Mouse (Mus musculus): ENCODE data around the gene Vamp4. TPM values are rescaled to one million over a fixed set of nuclear protein-coding genes. Genes with fewer than 3 reads are reported as not detected.

Gene Vamp4
- polyA plus RNA-seq, 1 experiment from 2014 or later = 56.4 TPM

GRCm38 (mm10) chr1:162548016-162548916, 22.0 kb upstream of the Vamp4 start, which contains the start of gene Mettl13:
Gene Mettl13, minus strand, starts transcription at chr1:162548551.
- peak within 1 kb of the TSS; percentile 63 for H3K27ac ChIP-seq (ENCODE audit: low read length)
- under 1% methylated on average over 52 of the region's 52 CpGs for WGBS
- H3K27me3 ChIP-seq (ENCODE audit: control insufficient read depth, insufficient read depth, low read length) = no peaks in the 10 kb centered on the region
- ATAC-seq (ENCODE audit: insufficient read depth, low FRiP score) = peak; percentile 99
- H3K9ac ChIP-seq (ENCODE audit: low read length) = peak within 1 kb of the TSS; percentile 79
- H3K4me3 ChIP-seq (replicated peaks; ENCODE audit: low read length) = peak within 1 kb of the TSS; percentile 84
- H3K4me1 ChIP-seq (ENCODE audit: control insufficient read depth, insufficient read depth, low read length) = peaks cover 10% of the 10 kb centered on the region
- H3K4me2 ChIP-seq (ENCODE audit: low read depth, low read length) = peak within 1 kb of the TSS; percentile 91
- peaks cover 12% of the 10 kb centered on the region; the same call in 1 of the 2 replicates for H3K36me3 ChIP-seq (ENCODE audit: control insufficient read depth, insufficient read depth, low read length)
- no peaks in the 10 kb centered on the region for H3K9me3 ChIP-seq (replicated peaks; ENCODE audit: control insufficient read depth, low read length)

GRCm38 (mm10) chr1:162548917-162549613, 21.2 kb upstream of the Vamp4 start:
- H3K4me1 ChIP-seq (ENCODE audit: control insufficient read depth, insufficient read depth, low read length) = peaks cover 10% of the 10 kb centered on the region
- WGBS = 61% methylated on average over 10 of the region's 10 CpGs
- H3K4me3 ChIP-seq (replicated peaks; ENCODE audit: low read length) = peak overlapping the region; percentile 84
- H3K9me3 ChIP-seq (replicated peaks; ENCODE audit: control insufficient read depth, low read length) = no peaks in the 10 kb centered on the region
- peak overlapping the region; percentile 91 for H3K4me2 ChIP-seq (ENCODE audit: low read depth, low read length)
- no peaks in the 10 kb centered on the region for H3K27me3 ChIP-seq (ENCODE audit: control insufficient read depth, insufficient read depth, low read length)
- H3K9ac ChIP-seq (ENCODE audit: low read length) = peak overlapping the region; percentile 79
- no peak for ATAC-seq (ENCODE audit: insufficient read depth, low FRiP score)
- peaks cover 7% of the 10 kb centered on the region; the same call in 1 of the 2 replicates for H3K36me3 ChIP-seq (ENCODE audit: control insufficient read depth, insufficient read depth, low read length)
- no peak overlapping the region for H3K27ac ChIP-seq (ENCODE audit: low read length)

GRCm38 (mm10) chr1:162549615-162550283, 20.6 kb upstream of the Vamp4 start:
- 70% methylated on average over 5 of the region's 5 CpGs for WGBS
- Histone ChIP-seq H3K4me3 (replicated peaks; ENCODE audit: low read length) (no peak overlapping the region), H3K9ac (ENCODE audit: low read length) (no peak overlapping the region), H3K4me2 (ENCODE audit: low read depth, low read length) (no peak overlapping the region), H3K9me3 (replicated peaks; ENCODE audit: control insufficient read depth, low read length) (no peaks in the 10 kb centered on the region), H3K36me3 (ENCODE audit: control insufficient read depth, insufficient read depth, low read length) (0 out of 2 replicates have a peak, but pooled peaks cover 5% of the 10 kb centered on the region), H3K27me3 (ENCODE audit: control insufficient read depth, insufficient read depth, low read length) (no peaks in the 10 kb centered on the region), H3K4me1 (ENCODE audit: control insufficient read depth, insufficient read depth, low read length) (peaks cover 10% of the 10 kb centered on the region), H3K27ac (ENCODE audit: low read length) (no peak overlapping the region)
- no peak for ATAC-seq (ENCODE audit: insufficient read depth, low FRiP score)

GRCm38 (mm10) chr1:162552956-162553355, 17.4 kb upstream of the Vamp4 start:
- no peak for ATAC-seq (ENCODE audit: insufficient read depth, low FRiP score)
- Histone ChIP-seq H3K36me3 (ENCODE audit: control insufficient read depth, insufficient read depth, low read length) (no peaks in the 10 kb centered on the region), H3K9me3 (replicated peaks; ENCODE audit: control insufficient read depth, low read length) (no peaks in the 10 kb centered on the region), H3K4me1 (ENCODE audit: control insufficient read depth, insufficient read depth, low read length) (peaks cover 4% of the 10 kb centered on the region; the same call in 1 of the 2 replicates), H3K9ac (ENCODE audit: low read length) (no peak overlapping the region), H3K27me3 (ENCODE audit: control insufficient read depth, insufficient read depth, low read length) (no peaks in the 10 kb centered on the region), H3K27ac (ENCODE audit: low read length) (no peak overlapping the region), H3K4me3 (replicated peaks; ENCODE audit: low read length) (no peak overlapping the region), H3K4me2 (ENCODE audit: low read depth, low read length) (no peak overlapping the region)
- WGBS = 79% methylated on average over 9 of the region's 9 CpGs

GRCm38 (mm10) chr1:162554193-162554592, 16.1 kb upstream of the Vamp4 start:
- H3K9me3 ChIP-seq (replicated peaks; ENCODE audit: control insufficient read depth, low read length) = no peaks in the 10 kb centered on the region
- no peak for ATAC-seq (ENCODE audit: insufficient read depth, low FRiP score)

GRCm38 (mm10) chr1:162563236-162563635, 7.1 kb upstream of the Vamp4 start:
- H3K36me3 ChIP-seq (ENCODE audit: control insufficient read depth, insufficient read depth, low read length) = no peaks in the 10 kb centered on the region
- ATAC-seq (ENCODE audit: insufficient read depth, low FRiP score) = no peak
- H3K27ac ChIP-seq (ENCODE audit: low read length) = no peak overlapping the region
- H3K4me1 ChIP-seq (ENCODE audit: control insufficient read depth, insufficient read depth, low read length) = no peaks in the 10 kb centered on the region
- H3K9me3 ChIP-seq (replicated peaks; ENCODE audit: control insufficient read depth, low read length) = no peaks in the 10 kb centered on the region
- 70% methylated on average over 1 of the region's 1 CpGs for WGBS
- no peak overlapping the region for H3K4me2 ChIP-seq (ENCODE audit: low read depth, low read length)
- H3K4me3 ChIP-seq (replicated peaks; ENCODE audit: low read length) = no peak overlapping the region
- no peak overlapping the region for H3K9ac ChIP-seq (ENCODE audit: low read length)
- no peaks in the 10 kb centered on the region for H3K27me3 ChIP-seq (ENCODE audit: control insufficient read depth, insufficient read depth, low read length)

More at GRCm38 (mm10) chr1:162554193-162554592, 16.1 kb upstream of the Vamp4 start:
- H3K36me3 ChIP-seq (ENCODE audit: control insufficient read depth, insufficient read depth, low read length) = no peaks in the 10 kb centered on the region
- no peak overlapping the region for H3K4me2 ChIP-seq (ENCODE audit: low read depth, low read length)
- H3K4me1 ChIP-seq (ENCODE audit: control insufficient read depth, insufficient read depth, low read length) = no peaks in the 10 kb centered on the region
- H3K9ac ChIP-seq (ENCODE audit: low read length) = no peak overlapping the region
- no peaks in the 10 kb centered on the region for H3K27me3 ChIP-seq (ENCODE audit: control insufficient read depth, insufficient read depth, low read length)
- H3K4me3 ChIP-seq (replicated peaks; ENCODE audit: low read length) = no peak overlapping the region
- no peak overlapping the region for H3K27ac ChIP-seq (ENCODE audit: low read length)
- WGBS = 83% methylated on average over 3 of the region's 3 CpGs

- no peaks in the 10 kb centered on the region for H3K27me3 ChIP-seq (ENCODE audit: control insufficient read depth, insufficient read depth, low read length)
- H3K27ac ChIP-seq (ENCODE audit: low read length) = no peak overlapping the region
- no peak overlapping the region for H3K4me3 ChIP-seq (replicated peaks; ENCODE audit: low read length)
- no peaks in the 10 kb centered on the region for H3K36me3 ChIP-seq (ENCODE audit: control insufficient read depth, insufficient read depth, low read length)
- H3K4me1 ChIP-seq (ENCODE audit: control insufficient read depth, insufficient read depth, low read length) = no peaks in the 10 kb centered on the region
- no peak overlapping the region for H3K9ac ChIP-seq (ENCODE audit: low read length)
- WGBS = 51% methylated on average over 3 of the region's 3 CpGs
- H3K4me2 ChIP-seq (ENCODE audit: low read depth, low read length) = no peak overlapping the region
- ATAC-seq (ENCODE audit: insufficient read depth, low FRiP score) = no peak
- no peaks in the 10 kb centered on the region for H3K9me3 ChIP-seq (replicated peaks; ENCODE audit: control insufficient read depth, low read length)
Measured at GRCm38 (mm10) chr1:162564992-162565391, 5.3 kb upstream of the Vamp4 start.

GRCm38 (mm10) chr1:162567351-162567750, 3.0 kb upstream of the Vamp4 start:
- no peak for ATAC-seq (ENCODE audit: insufficient read depth, low FRiP score)
- Histone ChIP-seq H3K9ac (ENCODE audit: low read length) (no peak overlapping the region), H3K27me3 (ENCODE audit: control insufficient read depth, insufficient read depth, low read length) (no peaks in the 10 kb centered on the region), H3K9me3 (replicated peaks; ENCODE audit: control insufficient read depth, low read length) (no peaks in the 10 kb centered on the region), H3K4me3 (replicated peaks; ENCODE audit: low read length) (no peak overlapping the region), H3K4me1 (ENCODE audit: control insufficient read depth, insufficient read depth, low read length) (peaks cover 6% of the 10 kb centered on the region; the same call in 1 of the 2 replicates), H3K4me2 (ENCODE audit: low read depth, low read length) (no peak overlapping the region), H3K36me3 (ENCODE audit: control insufficient read depth, insufficient read depth, low read length) (no peaks in the 10 kb centered on the region), H3K27ac (ENCODE audit: low read length) (no peak overlapping the region)
- 38% methylated on average over 3 of the region's 3 CpGs for WGBS

Data from stomach, embryonic 16.5 days (tissue).